Mouse (Mus musculus) embryonic facial prominence, embryonic 14.5 days (tissue): ENCODE measurements around the gene Ap3m1. TPM values are rescaled to one million over a fixed set of nuclear protein-coding genes. Genes with fewer than 3 reads are reported as not detected.

Experiments
- ATAC-seq: fragments of 200-750 bp; cut with Nextera tagmentation; 2 replicates; pipeline ENCODE4 v1.8.0; 2017; ENCODE audit warnings: low read depth, moderate number of reproducible peaks, moderate TSS enrichment
- DNase-seq: peaks from one replicate; pipeline ENCODE4 v3.0.0-alpha.2; 2015; ENCODE audit warnings: low spot score
- H3K27ac ChIP-seq: fragments of 300-500 bp; sonication (generic); replicated peaks from 2 replicates; pipeline ENCODE4 v1.5.1; 2014; ENCODE audit warnings: low read depth, mild to moderate bottlenecking, low read length, moderate library complexity
- H3K27me3 ChIP-seq: fragments of 300-500 bp; sonication (generic); replicated peaks from 2 replicates; pipeline ENCODE4 v1.6.1; 2014; ENCODE audit warnings: low read length; ENCODE audit not compliant: control insufficient read depth, insufficient read depth
- H3K36me3 ChIP-seq: fragments of 300-500 bp; sonication (generic); 2 replicates; pipeline ENCODE4 v1.6.1; 2014; ENCODE audit warnings: low read length, mixed read lengths; ENCODE audit not compliant: control insufficient read depth, insufficient read depth
- H3K4me1 ChIP-seq: fragments of 300-500 bp; sonication (generic); 2 replicates; pipeline ENCODE4 v1.6.1; 2014; ENCODE audit warnings: antibody characterized with exemption, low read length; ENCODE audit not compliant: control insufficient read depth, insufficient read depth
- H3K4me2 ChIP-seq: fragments of 300-500 bp; sonication (generic); 2 replicates; pipeline ENCODE4 v1.6.1; 2014; ENCODE audit warnings: low read depth, mild to moderate bottlenecking, low read length, moderate library complexity, mixed read lengths
- H3K4me3 ChIP-seq: fragments of 300-500 bp; sonication (generic); 2 replicates; pipeline ENCODE4 v1.5.1; 2014; ENCODE audit warnings: low read depth, mild to moderate bottlenecking, low read length
- H3K9ac ChIP-seq: fragments of 300-500 bp; sonication (generic); 2 replicates; pipeline ENCODE4 v1.6.1; 2014; ENCODE audit warnings: low read depth, mild to moderate bottlenecking, low read length, moderate library complexity, mixed read lengths
- H3K9me3 ChIP-seq: fragments of 300-500 bp; sonication (generic); 2 replicates; pipeline ENCODE4 v1.6.1; 2016; ENCODE audit warnings: low read length; ENCODE audit not compliant: control insufficient read depth
- WGBS: fragments of 180-500 bp; shearing (Covaris S2); extraction: QIAGEN DNeasy Blood & Tissue Kit; methylation state at CpG from one replicate; pipeline ENCODE4 v1.1.7; 2014; 5-methylcytosine and 5-hydroxymethylcytosine counted together
- polyA plus RNA-seq: library from polyadenylated mRNA; unstranded; fragments of >200 nt; fragmentation: Nextera tagmentation; extraction: Ambion mirVana; gene quantifications from 2 replicates; pipeline ENCODE4 v1.2.1, GENCODE M21; 2014

Gene Ap3m1
- polyA plus RNA-seq, 1 experiment from 2014 or later, result 86.4 TPM

DNA sequence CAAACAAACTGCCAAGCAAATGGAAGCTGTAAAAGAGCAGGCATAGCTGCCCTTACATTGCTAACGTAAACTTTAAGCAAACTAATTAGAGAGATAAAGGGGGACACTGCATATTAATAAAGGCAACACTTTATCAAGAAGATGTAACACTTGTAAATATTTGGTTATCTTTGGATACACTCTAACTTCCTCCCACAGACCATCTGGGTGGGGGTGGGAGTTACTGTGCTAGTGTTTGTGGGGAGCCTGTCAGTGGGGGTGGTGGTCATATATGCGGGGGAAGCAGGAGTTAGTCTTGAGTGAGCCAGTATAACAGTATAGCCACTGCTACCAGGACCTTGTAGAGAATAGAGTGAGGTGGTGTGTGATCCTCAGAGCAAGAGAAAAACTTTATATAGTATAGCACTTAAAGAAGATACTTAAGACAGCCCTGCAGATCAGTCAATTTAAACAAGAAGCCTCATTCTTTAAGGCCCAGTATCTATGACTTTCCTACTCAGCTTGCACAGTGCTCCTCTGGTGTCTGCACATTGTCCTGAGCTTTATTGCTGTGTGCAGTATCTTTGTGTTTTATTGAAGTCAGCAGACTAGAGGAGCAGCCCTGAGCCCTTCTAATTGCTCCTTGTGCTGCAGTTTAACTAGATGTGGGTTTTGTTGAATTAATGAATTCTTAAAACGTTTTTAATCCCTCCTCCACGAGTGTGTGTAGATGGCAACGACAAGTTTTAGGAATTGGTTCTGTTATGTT, 10.6 kb upstream of the Ap3m1 start:
- Histone ChIP-seq H3K4me3 (no peak overlapping the region), H3K27me3 (no peaks in the 10 kb centered on the region), H3K4me1 (peaks cover 4% of the 10 kb centered on the region; the same call in 1 of the 2 replicates), H3K9ac (no peak overlapping the region), H3K9me3 (no peaks in the 10 kb centered on the region), H3K27ac (no peak overlapping the region), H3K36me3 (no peaks in the 10 kb centered on the region), H3K4me2 (no peak overlapping the region)
- ATAC-seq, result no peak
- no peak for DNase-seq
- 74% methylated on average over 5 of the region's 5 CpGs for WGBS

DNA sequence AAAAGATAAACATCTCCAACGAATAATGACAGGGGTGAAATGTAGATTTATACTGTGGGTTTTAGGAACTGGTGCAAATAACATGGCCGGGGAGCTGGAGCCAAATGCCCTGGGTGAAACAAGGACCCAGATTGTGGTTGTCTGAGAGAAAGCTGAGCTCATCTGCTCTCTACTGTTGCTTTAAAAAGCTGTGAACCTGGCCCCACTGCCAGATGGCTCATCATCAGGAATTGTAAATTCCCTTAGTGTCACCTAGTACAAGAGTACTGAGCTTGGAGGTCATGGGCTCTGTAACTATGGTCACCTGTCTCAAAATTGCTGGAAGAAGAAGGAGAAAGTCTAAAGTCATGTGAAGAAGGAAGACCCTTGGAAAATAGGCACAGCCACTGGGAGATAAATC, 6.7 kb upstream of the Ap3m1 start:
- WGBS, result 82% methylated on average over 2 of the region's 2 CpGs
- H3K4me2 ChIP-seq, result no peak overlapping the region
- no peaks in the 10 kb centered on the region for H3K9me3 ChIP-seq
- H3K27me3 ChIP-seq, result no peaks in the 10 kb centered on the region
- H3K4me1 ChIP-seq, result no peaks in the 10 kb centered on the region
- no peak overlapping the region for H3K4me3 ChIP-seq
- DNase-seq (no peak), ATAC-seq (no peak)
- no peak overlapping the region for H3K9ac ChIP-seq
- no peak overlapping the region for H3K27ac ChIP-seq
- no peaks in the 10 kb centered on the region for H3K36me3 ChIP-seq

DNA sequence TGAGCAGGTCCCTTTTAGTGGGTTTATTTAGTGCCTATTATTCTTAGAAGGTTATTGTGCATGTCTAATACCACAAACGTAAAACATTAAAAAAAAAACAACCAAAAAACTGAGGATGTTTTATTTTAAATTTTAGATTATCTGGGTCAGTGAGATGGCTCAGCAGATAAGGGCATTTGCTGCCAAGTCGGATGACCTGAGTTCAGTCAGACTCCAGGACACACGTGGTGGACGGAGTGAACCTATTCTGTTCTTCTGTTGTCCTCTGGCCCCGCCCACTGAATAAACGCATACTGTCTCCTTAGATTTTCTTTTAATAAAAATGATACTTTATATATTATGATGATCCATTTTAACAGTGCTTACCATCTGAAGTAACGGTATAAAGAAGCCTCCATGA, 1.3 kb upstream of the Ap3m1 start:
- Histone ChIP-seq H3K36me3 (no peaks in the 10 kb centered on the region), H3K9ac (peak overlapping the region; percentile 68; the same call in 1 of the 2 replicates), H3K4me3 (peak overlapping the region; percentile 88)

DNA sequence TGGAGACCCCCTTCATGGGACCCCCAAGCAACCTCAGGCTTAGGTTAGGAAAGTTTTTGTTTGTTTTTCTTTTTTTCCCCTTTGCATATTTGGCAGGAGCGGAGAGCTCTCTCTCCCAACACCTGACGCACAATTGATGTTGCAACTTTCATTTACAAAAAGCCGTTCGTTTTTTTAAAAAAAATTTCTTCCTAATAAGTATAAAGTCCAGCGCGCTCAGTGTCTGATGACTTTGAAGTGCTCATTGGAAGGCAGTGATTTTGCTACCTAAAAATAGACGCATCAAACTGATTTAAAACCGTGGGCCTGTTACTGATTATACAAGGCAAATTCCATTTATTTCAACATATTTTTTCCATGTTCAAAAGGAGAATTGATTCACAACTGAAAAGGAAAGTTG, 843 bp upstream of the Ap3m1 start:
- WGBS, result 6% methylated on average over 8 of the region's 8 CpGs
- H3K9ac ChIP-seq, result peak overlapping the region; percentile 68
- no peak overlapping the region for H3K27ac ChIP-seq
- no peaks in the 10 kb centered on the region for H3K27me3 ChIP-seq
- no peaks in the 10 kb centered on the region for H3K9me3 ChIP-seq
- ATAC-seq (no peak), DNase-seq (no peak)
- H3K36me3 ChIP-seq, result no peaks in the 10 kb centered on the region
- peak overlapping the region; percentile 70 for H3K4me2 ChIP-seq
- peaks cover 12% of the 10 kb centered on the region; the same call in 1 of the 2 replicates for H3K4me1 ChIP-seq
- H3K4me3 ChIP-seq, result peak overlapping the region; percentile 88

More for the DNA sequence above, 1.3 kb upstream of the Ap3m1 start:
- 45% methylated on average over 7 of the region's 7 CpGs for WGBS
- Histone ChIP-seq H3K27me3 (no peaks in the 10 kb centered on the region), H3K4me2 (peak overlapping the region; percentile 70), H3K27ac (no peak overlapping the region), H3K4me1 (peaks cover 12% of the 10 kb centered on the region; the same call in 1 of the 2 replicates), H3K9me3 (no peaks in the 10 kb centered on the region)
- ATAC-seq (no peak), DNase-seq (no peak)

DNA sequence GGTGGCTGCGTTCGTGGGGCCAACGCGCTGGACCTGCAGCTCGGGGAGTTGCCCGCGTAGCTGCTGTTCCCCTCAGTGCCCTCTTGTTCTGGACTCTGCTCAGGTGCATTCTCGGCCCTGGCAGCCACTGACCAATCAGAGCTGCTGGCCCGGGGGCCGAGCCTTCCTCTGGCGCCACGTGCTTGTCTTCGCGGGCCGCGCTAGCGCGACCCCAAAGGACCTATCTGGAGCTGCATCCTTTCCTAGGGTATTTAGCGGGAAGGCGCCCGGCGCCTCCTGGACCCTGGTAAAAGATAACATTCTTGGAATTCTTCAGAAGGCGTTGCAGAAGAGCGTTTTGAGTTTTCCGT, 448 bp upstream of the Ap3m1 start:
- Histone ChIP-seq H3K4me3 (peak overlapping the region; percentile 88), H3K9me3 (no peaks in the 10 kb centered on the region), H3K27me3 (no peaks in the 10 kb centered on the region), H3K4me2 (peak overlapping the region; percentile 70), H3K4me1 (peaks cover 12% of the 10 kb centered on the region; the same call in 1 of the 2 replicates), H3K36me3 (no peaks in the 10 kb centered on the region), H3K27ac (peak overlapping the region; percentile 73), H3K9ac (peak overlapping the region; percentile 68)
- DNase-seq (peak; percentile 84), ATAC-seq (peak; percentile 81)
- 0% methylated on average over 18 of the region's 25 CpGs for WGBS

DNA sequence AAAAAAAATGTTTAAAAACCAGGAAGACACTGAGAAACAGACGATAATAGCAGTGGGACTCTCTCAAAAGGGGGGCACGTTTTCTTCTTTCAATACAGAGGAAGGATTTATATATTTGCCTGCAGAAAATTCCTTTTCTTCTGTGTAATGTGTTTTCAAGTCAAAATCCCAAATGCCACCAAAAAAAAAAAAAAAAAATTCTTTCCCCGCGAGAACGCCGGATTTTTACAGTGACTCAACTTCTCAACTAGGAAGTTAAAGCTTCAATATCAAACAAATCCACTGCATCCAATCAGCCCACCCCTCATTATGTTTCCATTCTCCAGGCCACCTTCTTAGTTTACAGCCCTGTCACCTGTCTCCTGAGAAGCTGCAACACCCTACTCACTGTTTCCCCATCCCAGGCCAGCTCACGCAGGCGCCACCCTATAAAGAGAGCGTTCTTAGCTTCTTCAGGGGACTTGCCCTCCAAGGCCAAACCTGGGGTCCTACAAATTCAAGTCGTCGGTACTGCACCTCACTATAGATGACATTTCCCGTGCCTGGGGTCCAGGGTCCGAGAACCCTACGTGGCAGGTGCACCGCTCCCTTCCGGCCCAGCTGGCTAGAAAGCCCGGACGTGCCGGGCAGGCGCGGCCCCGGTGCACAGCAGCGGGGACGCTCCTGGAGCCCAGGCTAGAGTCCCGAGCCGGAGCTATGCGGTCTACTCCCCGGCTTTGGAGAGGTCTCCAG, 762 bp downstream of the Ap3m1 start:
- WGBS, result 9% methylated on average over 28 of the region's 28 CpGs
- Histone ChIP-seq H3K9me3 (no peaks in the 10 kb centered on the region), H3K36me3 (no peaks in the 10 kb centered on the region), H3K4me1 (peaks cover 12% of the 10 kb centered on the region; the same call in 1 of the 2 replicates), H3K27me3 (no peaks in the 10 kb centered on the region), H3K4me2 (peak overlapping the region; percentile 70), H3K4me3 (peak overlapping the region; percentile 88), H3K9ac (peak overlapping the region; percentile 84), H3K27ac (peak overlapping the region; percentile 91)
- DNase-seq, result no peak
- ATAC-seq, result peak; percentile 2; the same call in 1 of the 2 replicates

DNA sequence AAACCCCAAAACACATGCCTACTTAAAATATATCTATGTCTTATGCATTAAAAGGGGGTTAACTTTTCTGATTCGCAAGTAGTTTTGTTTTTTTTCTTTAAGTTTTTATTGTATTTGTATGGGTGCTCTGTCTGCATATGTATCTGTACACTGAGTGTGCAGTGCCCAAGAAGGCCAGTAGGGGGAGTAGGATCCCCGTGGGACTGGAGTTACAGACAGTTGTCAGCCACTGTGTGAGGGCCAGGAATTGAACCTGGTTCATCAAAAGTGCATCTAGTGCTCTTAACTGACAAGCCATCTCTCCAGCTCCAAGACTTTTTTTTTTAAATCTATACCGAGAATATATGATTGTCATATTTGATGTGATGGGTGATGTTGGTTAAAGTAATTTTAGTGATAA, 1.6 kb downstream of the Ap3m1 start:
- Histone ChIP-seq H3K4me2 (peak overlapping the region; percentile 70; the same call in 1 of the 2 replicates), H3K9me3 (no peaks in the 10 kb centered on the region), H3K4me3 (peak overlapping the region; percentile 88), H3K9ac (no peak overlapping the region), H3K27ac (no peak overlapping the region), H3K4me1 (peaks cover 12% of the 10 kb centered on the region; the same call in 1 of the 2 replicates), H3K36me3 (no peaks in the 10 kb centered on the region), H3K27me3 (no peaks in the 10 kb centered on the region)
- ATAC-seq (no peak), DNase-seq (no peak)
- 76% methylated on average over 3 of the region's 3 CpGs for WGBS

DNA sequence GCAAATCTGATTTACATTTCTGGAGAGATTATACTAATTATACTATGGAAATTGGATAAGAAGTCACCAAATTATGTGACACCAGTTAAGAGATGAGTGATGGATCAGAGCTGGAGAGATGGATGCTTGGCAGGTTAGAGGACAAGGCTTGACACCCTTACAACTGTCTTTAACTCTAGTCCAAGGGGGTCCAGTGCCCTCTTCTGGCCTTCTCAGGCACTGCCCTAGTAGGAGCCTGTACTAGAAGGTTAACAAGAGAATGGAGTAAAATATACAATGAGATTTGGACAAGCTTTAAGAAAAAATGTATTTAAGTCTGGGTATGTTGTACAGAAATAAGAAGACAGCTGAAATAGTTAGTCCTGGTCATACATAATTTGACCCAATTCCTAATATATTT, 3.4 kb downstream of the Ap3m1 start:
- no peak overlapping the region for H3K4me2 ChIP-seq
- H3K27ac ChIP-seq, result no peak overlapping the region
- no peaks in the 10 kb centered on the region for H3K9me3 ChIP-seq
- DNase-seq (no peak), ATAC-seq (no peak)
- peaks cover 8% of the 10 kb centered on the region; the same call in 1 of the 2 replicates for H3K36me3 ChIP-seq
- H3K27me3 ChIP-seq, result no peaks in the 10 kb centered on the region
- no peak overlapping the region for H3K4me3 ChIP-seq
- no peak overlapping the region for H3K9ac ChIP-seq
- H3K4me1 ChIP-seq, result peaks cover 12% of the 10 kb centered on the region; the same call in 1 of the 2 replicates
